Mouse (Mus musculus): Measurements from ENCODE around the gene Grb7. TPM values are rescaled to one million over a fixed set of nuclear protein-coding genes. Genes with fewer than 3 reads are reported as not detected.

Grb7 gene
- polyA plus RNA-seq, 1 experiment from 2014 or later, result 22.4 TPM

- no peak overlapping the region for H3K4me3 ChIP-seq (replicated peaks)
- 42% methylated on average over 8 of the region's 8 CpGs for WGBS
Measured at GRCm38 (mm10) chr11:98473916-98474479, 27.8 kb downstream of the Grb7 start.

GRCm38 (mm10) chr11:98474967-98475366 lies 28.8 kb downstream of the Grb7 start:
- no peak for ATAC-seq (ENCODE audit: insufficient number of reproducible peaks, low FRiP score, low TSS enrichment, low read depth)
- 84% methylated on average over 11 of the region's 11 CpGs for WGBS
- H3K4me3 ChIP-seq (replicated peaks), result no peak overlapping the region
- H3K36me3 ChIP-seq, result no peaks in the 10 kb centered on the region
- H3K4me1 ChIP-seq, result no peaks in the 10 kb centered on the region; the same call in 1 of the 2 replicates
- H3K27me3 ChIP-seq, result no peaks in the 10 kb centered on the region
- no peak overlapping the region for H3K27ac ChIP-seq (replicated peaks)
- H3K9ac ChIP-seq, result no peak overlapping the region
- H3K4me2 ChIP-seq (replicated peaks), result no peak overlapping the region
- no peaks in the 10 kb centered on the region for H3K9me3 ChIP-seq (replicated peaks)

More at GRCm38 (mm10) chr11:98473916-98474479, 27.8 kb downstream of the Grb7 start:
- H3K9me3 ChIP-seq (replicated peaks), result no peaks in the 10 kb centered on the region
- H3K4me1 ChIP-seq, result no peaks in the 10 kb centered on the region; the same call in 1 of the 2 replicates
- H3K4me2 ChIP-seq (replicated peaks), result no peak overlapping the region
- no peaks in the 10 kb centered on the region for H3K36me3 ChIP-seq
- no peaks in the 10 kb centered on the region for H3K27me3 ChIP-seq
- no peak overlapping the region for H3K9ac ChIP-seq
- ATAC-seq (ENCODE audit: insufficient number of reproducible peaks, low FRiP score, low TSS enrichment, low read depth), result no peak
- no peak overlapping the region for H3K27ac ChIP-seq (replicated peaks)

GRCm38 (mm10) chr11:98475630-98476433 lies 29.6 kb downstream of the Grb7 start:
- H3K36me3 ChIP-seq, result no peaks in the 10 kb centered on the region
- no peak overlapping the region for H3K4me3 ChIP-seq (replicated peaks)
- H3K4me1 ChIP-seq, result no peaks in the 10 kb centered on the region
- no peak for ATAC-seq (ENCODE audit: insufficient number of reproducible peaks, low FRiP score, low TSS enrichment, low read depth)
- no peak overlapping the region for H3K4me2 ChIP-seq (replicated peaks)
- no peaks in the 10 kb centered on the region for H3K9me3 ChIP-seq (replicated peaks)
- no peak overlapping the region for H3K9ac ChIP-seq
- 87% methylated on average over 9 of the region's 9 CpGs for WGBS
- H3K27me3 ChIP-seq, result no peaks in the 10 kb centered on the region
- no peak overlapping the region for H3K27ac ChIP-seq (replicated peaks)

GRCm38 (mm10) chr11:98476434-98476807 lies 30.2 kb downstream of the Grb7 start:
- H3K27ac ChIP-seq (replicated peaks), result no peak overlapping the region
- H3K4me2 ChIP-seq (replicated peaks), result no peak overlapping the region
- no peaks in the 10 kb centered on the region for H3K27me3 ChIP-seq
- no peak for ATAC-seq (ENCODE audit: insufficient number of reproducible peaks, low FRiP score, low TSS enrichment, low read depth)
- 71% methylated on average over 4 of the region's 4 CpGs for WGBS
- H3K36me3 ChIP-seq, result no peaks in the 10 kb centered on the region
- H3K9me3 ChIP-seq (replicated peaks), result no peaks in the 10 kb centered on the region
- H3K4me3 ChIP-seq (replicated peaks), result no peak overlapping the region
- H3K4me1 ChIP-seq, result no peaks in the 10 kb centered on the region
- H3K9ac ChIP-seq, result no peak overlapping the region

GRCm38 (mm10) chr11:98477011-98477701 lies 31.0 kb downstream of the Grb7 start:
- Histone ChIP-seq H3K4me2 (replicated peaks) (no peak overlapping the region), H3K9me3 (replicated peaks) (no peaks in the 10 kb centered on the region), H3K4me3 (replicated peaks) (no peak overlapping the region), H3K27me3 (no peaks in the 10 kb centered on the region), H3K4me1 (no peaks in the 10 kb centered on the region), H3K36me3 (no peaks in the 10 kb centered on the region), H3K27ac (replicated peaks) (no peak overlapping the region), H3K9ac (no peak overlapping the region)
- WGBS, result 61% methylated on average over 14 of the region's 14 CpGs
- ATAC-seq (ENCODE audit: insufficient number of reproducible peaks, low FRiP score, low TSS enrichment, low read depth), result no peak

- H3K4me2 ChIP-seq (replicated peaks), result no peak overlapping the region
- no peaks in the 10 kb centered on the region for H3K4me1 ChIP-seq
- no peak overlapping the region for H3K4me3 ChIP-seq (replicated peaks)
- no peaks in the 10 kb centered on the region for H3K27me3 ChIP-seq
- no peaks in the 10 kb centered on the region for H3K9me3 ChIP-seq (replicated peaks)
- H3K36me3 ChIP-seq, result no peaks in the 10 kb centered on the region
- H3K9ac ChIP-seq, result no peak overlapping the region
- ATAC-seq (ENCODE audit: insufficient number of reproducible peaks, low FRiP score, low TSS enrichment, low read depth), result no peak
- H3K27ac ChIP-seq (replicated peaks), result 0 out of 2 replicates have a peak overlapping the region, but pooled peaks have one; percentile 17
- WGBS, result 53% methylated on average over 13 of the region's 13 CpGs
Measured at GRCm38 (mm10) chr11:98479026-98479939, 33.1 kb downstream of the Grb7 start.

GRCm38 (mm10) chr11:98479940-98480497 lies 33.8 kb downstream of the Grb7 start:
- no peak for ATAC-seq (ENCODE audit: insufficient number of reproducible peaks, low FRiP score, low TSS enrichment, low read depth)
- WGBS, result 78% methylated on average over 12 of the region's 12 CpGs

GRCm38 (mm10) chr11:98481231-98481630 lies 35.0 kb downstream of the Grb7 start:
- Histone ChIP-seq H3K9ac (no peak overlapping the region), H3K9me3 (replicated peaks) (no peaks in the 10 kb centered on the region), H3K4me3 (replicated peaks) (no peak overlapping the region), H3K27me3 (no peaks in the 10 kb centered on the region), H3K4me2 (replicated peaks) (no peak overlapping the region), H3K4me1 (no peaks in the 10 kb centered on the region), H3K36me3 (no peaks in the 10 kb centered on the region), H3K27ac (replicated peaks) (no peak overlapping the region)
- no peak for ATAC-seq (ENCODE audit: insufficient number of reproducible peaks, low FRiP score, low TSS enrichment, low read depth)
- 31% methylated on average over 6 of the region's 6 CpGs for WGBS

More at GRCm38 (mm10) chr11:98479940-98480497, 33.8 kb downstream of the Grb7 start:
- no peak overlapping the region for H3K4me3 ChIP-seq (replicated peaks)
- H3K4me2 ChIP-seq (replicated peaks), result no peak overlapping the region
- H3K27me3 ChIP-seq, result no peaks in the 10 kb centered on the region
- H3K36me3 ChIP-seq, result no peaks in the 10 kb centered on the region
- H3K4me1 ChIP-seq, result no peaks in the 10 kb centered on the region
- H3K9ac ChIP-seq, result no peak overlapping the region
- no peaks in the 10 kb centered on the region for H3K9me3 ChIP-seq (replicated peaks)
- 0 out of 2 replicates have a peak overlapping the region, but pooled peaks have one; percentile 17 for H3K27ac ChIP-seq (replicated peaks)

GRCm38 (mm10) chr11:98482067-98482466 lies 35.9 kb downstream of the Grb7 start:
- Histone ChIP-seq H3K27me3 (no peaks in the 10 kb centered on the region), H3K9me3 (replicated peaks) (no peaks in the 10 kb centered on the region), H3K4me2 (replicated peaks) (no peak overlapping the region), H3K36me3 (no peaks in the 10 kb centered on the region), H3K4me1 (no peaks in the 10 kb centered on the region), H3K27ac (replicated peaks) (no peak overlapping the region), H3K4me3 (replicated peaks) (no peak overlapping the region), H3K9ac (no peak overlapping the region)
- ATAC-seq (ENCODE audit: insufficient number of reproducible peaks, low FRiP score, low TSS enrichment, low read depth), result no peak
- WGBS, result 79% methylated on average over 10 of the region's 10 CpGs

GRCm38 (mm10) chr11:98485749-98486148 lies 39.6 kb downstream of the Grb7 start:
- Histone ChIP-seq H3K9me3 (replicated peaks) (no peaks in the 10 kb centered on the region), H3K4me2 (replicated peaks) (no peak overlapping the region), H3K27ac (replicated peaks) (no peak overlapping the region), H3K4me3 (replicated peaks) (no peak overlapping the region), H3K36me3 (no peaks in the 10 kb centered on the region), H3K9ac (no peak overlapping the region), H3K27me3 (no peaks in the 10 kb centered on the region), H3K4me1 (no peaks in the 10 kb centered on the region)
- no peak for ATAC-seq (ENCODE audit: insufficient number of reproducible peaks, low FRiP score, low TSS enrichment, low read depth)
- 87% methylated on average over 2 of the region's 2 CpGs for WGBS

All from embryonic facial prominence, embryonic 15.5 days (tissue).